Mouse (Mus musculus): ENCODE results near the gene Bpifb6. TPM values are rescaled to one million over a fixed set of nuclear protein-coding genes. Genes with fewer than 3 reads are reported as not detected.

The Bpifb6 gene
- polyA plus RNA-seq, 1 experiment, result not detected

DNA sequence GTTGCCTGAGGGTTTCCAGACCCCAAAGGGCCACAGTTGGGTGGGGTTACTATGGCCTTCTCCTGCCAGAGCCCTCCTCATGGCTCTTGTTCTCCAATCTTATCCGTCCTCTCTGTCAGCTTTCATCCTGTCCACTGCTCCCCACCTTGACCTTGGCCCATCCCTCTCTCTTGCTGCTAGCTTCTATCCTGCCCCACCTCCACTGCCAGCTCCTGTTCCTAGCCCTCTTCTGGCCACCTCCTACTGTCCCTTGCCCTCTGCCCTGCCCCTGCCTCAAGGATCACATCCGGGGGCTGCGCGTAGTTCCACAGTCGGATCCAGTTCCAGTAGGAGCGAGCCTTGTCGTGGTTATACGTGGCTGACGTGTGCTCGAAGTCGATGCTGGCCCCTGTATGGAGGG lies 39.9 kb upstream of the Bpifb6 start:
- Histone ChIP-seq H3K36me3 (ENCODE audit: control insufficient read depth, insufficient read depth) (no peaks in the 10 kb centered on the region), H3ac (ENCODE audit: control insufficient read depth, insufficient read length) (no peak overlapping the region), H3K4me2 (ENCODE audit: low read depth) (no peak overlapping the region), H3K79me2 (ENCODE audit: control insufficient read depth, insufficient read depth) (no peaks in the 10 kb centered on the region), H3K27me3 (ENCODE audit: control insufficient read depth, insufficient read depth, insufficient read length) (no peaks in the 10 kb centered on the region), H3K4me3 (no peak overlapping the region)
- TF ChIP-seq MYOD1 (IDR thresholded peaks at IDR 0.05; ENCODE audit: control insufficient read depth in 1 of 3, insufficient read length in 2 of 3, low read depth in 2 of 3) (no peak), TCF12 (IDR thresholded peaks at IDR 0.05; ENCODE audit: insufficient read depth, poor library complexity, severe bottlenecking) (no peak), POLR2A (IDR thresholded peaks at IDR 0.05; ENCODE audit: insufficient read length, low read depth) (no peak), E2F4 (IDR thresholded peaks at IDR 0.05; ENCODE audit: insufficient read depth) (no peak), TCF3 (IDR thresholded peaks at IDR 0.05; ENCODE audit: insufficient read length, low read depth) (no peak)

DNA sequence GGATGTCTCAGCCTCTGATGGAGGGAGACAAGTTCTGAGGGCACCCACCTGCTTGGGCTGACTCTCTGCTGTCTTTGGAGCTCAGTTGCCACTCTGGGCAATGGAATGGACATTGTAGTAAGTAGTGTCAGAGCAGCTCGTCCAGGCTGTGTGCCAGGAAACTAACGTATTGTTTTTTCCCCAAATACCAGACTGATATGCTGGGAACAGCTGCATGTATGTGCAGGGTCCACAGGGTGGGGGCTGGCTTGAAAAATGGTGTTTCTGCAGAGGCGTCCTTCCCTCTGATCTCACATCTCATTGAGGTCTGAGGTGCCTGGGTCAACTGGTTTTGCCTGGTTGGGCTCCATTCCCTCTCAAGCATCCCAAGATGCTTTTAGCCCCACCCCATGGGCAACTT lies 39.5 kb upstream of the Bpifb6 start:
- Histone ChIP-seq H3K4me3 (no peak overlapping the region), H3K79me2 (ENCODE audit: control insufficient read depth, insufficient read depth) (no peaks in the 10 kb centered on the region), H3K4me2 (ENCODE audit: low read depth) (no peak overlapping the region), H3K27me3 (ENCODE audit: control insufficient read depth, insufficient read depth, insufficient read length) (no peaks in the 10 kb centered on the region), H3ac (ENCODE audit: control insufficient read depth, insufficient read length) (no peak overlapping the region), H3K36me3 (ENCODE audit: control insufficient read depth, insufficient read depth) (no peaks in the 10 kb centered on the region)
- TF ChIP-seq MAX (IDR thresholded peaks at IDR 0.05; ENCODE audit: low read depth), result no peak
- no peak for TF ChIP-seq E2F4 (IDR thresholded peaks at IDR 0.05; ENCODE audit: insufficient read depth)
- no peak for TF ChIP-seq TCF3 (IDR thresholded peaks at IDR 0.05; ENCODE audit: insufficient read length, low read depth)
- no peak for TF ChIP-seq REST (IDR thresholded peaks at IDR 0.05; ENCODE audit: insufficient read depth, insufficient read length)
- no peak for TF ChIP-seq TCF12 (IDR thresholded peaks at IDR 0.05; ENCODE audit: insufficient read depth, poor library complexity, severe bottlenecking)
- TF ChIP-seq POLR2A (IDR thresholded peaks at IDR 0.05; ENCODE audit: insufficient read length, low read depth), result no peak
- TF ChIP-seq MYOG (IDR thresholded peaks at IDR 0.05; ENCODE audit: control insufficient read depth in 1 of 3, insufficient read depth in 1 of 3, insufficient read length in 2 of 3, low read depth in 2 of 3), result no peak
- no peak for TF ChIP-seq SRF (IDR thresholded peaks at IDR 0.05; ENCODE audit: control insufficient read depth, insufficient read length, low read depth)
- TF ChIP-seq MYOD1 (IDR thresholded peaks at IDR 0.05; ENCODE audit: control insufficient read depth in 1 of 3, insufficient read length in 2 of 3, low read depth in 2 of 3), result no peak
- TF ChIP-seq POLR2AphosphoS2 (IDR thresholded peaks at IDR 0.05; ENCODE audit: insufficient read length, low read depth), result no peak
- TF ChIP-seq USF1 (IDR thresholded peaks at IDR 0.05; ENCODE audit: low read depth), result no peak
- TF ChIP-seq CEBPB (IDR thresholded peaks at IDR 0.05; ENCODE audit: insufficient read depth, poor library complexity, severe bottlenecking), result no peak

DNA sequence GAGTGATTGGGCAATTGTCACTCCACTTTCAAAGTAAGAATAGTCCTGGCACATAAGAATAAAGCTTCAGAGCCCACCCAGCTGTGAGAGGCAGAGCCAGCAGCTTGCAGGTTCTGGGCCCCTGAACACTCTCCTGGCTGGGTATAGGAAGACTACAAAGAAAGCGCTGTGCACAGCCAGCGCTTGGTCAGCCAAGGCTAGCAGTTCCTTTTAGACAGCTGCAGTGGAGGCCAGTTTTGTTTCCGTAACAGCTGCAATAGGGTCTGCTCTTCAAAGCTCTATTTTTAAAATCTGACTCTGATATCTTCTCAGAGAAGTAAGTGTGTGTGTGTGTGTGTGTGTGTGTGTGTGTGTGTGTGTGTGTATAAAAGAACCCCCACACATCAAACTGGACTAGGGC lies 38.2 kb upstream of the Bpifb6 start:
- H3K36me3 ChIP-seq (ENCODE audit: control insufficient read depth, insufficient read depth), result no peaks in the 10 kb centered on the region
- no peak overlapping the region for H3ac ChIP-seq (ENCODE audit: control insufficient read depth, insufficient read length)
- no peaks in the 10 kb centered on the region for H3K79me2 ChIP-seq (ENCODE audit: control insufficient read depth, insufficient read depth)
- TF ChIP-seq MYOG (IDR thresholded peaks at IDR 0.05; ENCODE audit: control insufficient read depth in 1 of 3, insufficient read depth in 1 of 3, insufficient read length in 2 of 3, low read depth in 2 of 3) (peak in 1 of 3 experiments; percentile 25), E2F4 (IDR thresholded peaks at IDR 0.05; ENCODE audit: insufficient read depth) (no peak), CEBPB (IDR thresholded peaks at IDR 0.05; ENCODE audit: insufficient read depth, poor library complexity, severe bottlenecking) (no peak), TCF3 (IDR thresholded peaks at IDR 0.05; ENCODE audit: insufficient read length, low read depth) (no peak)
- no peaks in the 10 kb centered on the region for H3K27me3 ChIP-seq (ENCODE audit: control insufficient read depth, insufficient read depth, insufficient read length)
- H3K4me2 ChIP-seq (ENCODE audit: low read depth), result no peak overlapping the region
- no peak overlapping the region for H3K4me3 ChIP-seq

DNA sequence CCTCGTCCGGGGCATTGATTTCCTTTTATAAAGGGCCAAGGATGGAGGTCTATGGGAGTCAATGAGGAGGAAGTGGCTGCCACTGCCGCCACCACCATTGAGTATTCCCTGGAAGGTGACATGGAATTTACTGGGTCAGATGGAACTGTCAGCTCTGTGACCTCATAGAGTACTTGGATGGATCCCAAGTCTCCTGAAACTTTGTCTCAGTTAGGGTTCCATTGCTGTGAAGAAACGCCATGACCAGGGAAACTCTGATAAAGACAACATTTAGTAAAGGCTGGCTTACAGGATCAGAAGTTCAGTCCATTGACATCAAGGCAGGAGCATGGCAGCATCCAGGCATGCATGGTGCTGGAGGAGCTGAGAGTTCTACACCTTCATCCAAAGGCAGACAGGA lies 29.2 kb upstream of the Bpifb6 start, which contains the start of gene Sun5:
TSS of gene Sun5 (minus strand) at position 101 of the 400 bp plus-strand sequence.
- Histone ChIP-seq H3K27me3 (ENCODE audit: control insufficient read depth, insufficient read depth, insufficient read length) (no peaks in the 10 kb centered on the region), H3K4me3 (no peak within 1 kb of the TSS), H3ac (ENCODE audit: control insufficient read depth, insufficient read length) (no peak within 1 kb of the TSS), H3K4me2 (ENCODE audit: low read depth) (no peak within 1 kb of the TSS), H3K36me3 (ENCODE audit: control insufficient read depth, insufficient read depth) (no peaks in the 10 kb centered on the region), H3K79me2 (ENCODE audit: control insufficient read depth, insufficient read depth) (no peaks in the 10 kb centered on the region)
- no peak for TF ChIP-seq E2F4 (IDR thresholded peaks at IDR 0.05; ENCODE audit: insufficient read depth)

DNA sequence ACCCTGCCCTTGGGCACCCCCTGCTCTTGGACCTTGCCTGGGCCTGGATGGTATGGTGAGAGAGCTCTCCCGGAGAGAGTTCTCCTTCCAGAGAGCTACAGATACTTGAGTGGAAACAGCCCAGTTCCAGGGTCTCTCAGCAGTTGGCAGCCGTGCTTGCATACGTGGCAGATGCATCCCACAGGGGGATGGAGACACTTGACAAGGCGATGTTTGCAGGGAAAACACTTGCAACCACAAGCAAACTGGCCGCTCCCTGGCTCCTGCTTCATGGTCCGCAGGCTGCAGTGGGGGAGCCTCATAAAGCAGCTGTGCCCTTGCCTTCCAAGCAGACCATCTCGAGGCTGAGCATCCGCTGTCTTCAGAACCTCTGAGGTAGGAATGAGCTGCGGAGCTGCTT lies 25.4 kb upstream of the Bpifb6 start, which contains the start of gene Bpifb2:
TSS of gene Bpifb2 (plus strand) at position 301 of the 400 bp plus-strand sequence.
- TF ChIP-seq TCF12 (IDR thresholded peaks at IDR 0.05; ENCODE audit: insufficient read depth, poor library complexity, severe bottlenecking), result no peak
- no peak for TF ChIP-seq USF1 (IDR thresholded peaks at IDR 0.05; ENCODE audit: low read depth)
- TF ChIP-seq POLR2A (IDR thresholded peaks at IDR 0.05; ENCODE audit: insufficient read length, low read depth), result no peak
- TF ChIP-seq MYOG (IDR thresholded peaks at IDR 0.05; ENCODE audit: control insufficient read depth in 1 of 3, insufficient read depth in 1 of 3, insufficient read length in 2 of 3, low read depth in 2 of 3), result no peak
- no peak for TF ChIP-seq CEBPB (IDR thresholded peaks at IDR 0.05; ENCODE audit: insufficient read depth, poor library complexity, severe bottlenecking)
- TF ChIP-seq MYOD1 (IDR thresholded peaks at IDR 0.05; ENCODE audit: control insufficient read depth in 1 of 3, insufficient read length in 2 of 3, low read depth in 2 of 3), result no peak
- H3K36me3 ChIP-seq (ENCODE audit: control insufficient read depth, insufficient read depth), result no peaks in the 10 kb centered on the region
- no peak within 1 kb of the TSS for H3K4me2 ChIP-seq (ENCODE audit: low read depth)
- no peaks in the 10 kb centered on the region for H3K27me3 ChIP-seq (ENCODE audit: control insufficient read depth, insufficient read depth, insufficient read length)
- no peak within 1 kb of the TSS for H3ac ChIP-seq (ENCODE audit: control insufficient read depth, insufficient read length)
- no peak within 1 kb of the TSS for H3K4me3 ChIP-seq
- H3K79me2 ChIP-seq (ENCODE audit: control insufficient read depth, insufficient read depth), result no peaks in the 10 kb centered on the region

DNA sequence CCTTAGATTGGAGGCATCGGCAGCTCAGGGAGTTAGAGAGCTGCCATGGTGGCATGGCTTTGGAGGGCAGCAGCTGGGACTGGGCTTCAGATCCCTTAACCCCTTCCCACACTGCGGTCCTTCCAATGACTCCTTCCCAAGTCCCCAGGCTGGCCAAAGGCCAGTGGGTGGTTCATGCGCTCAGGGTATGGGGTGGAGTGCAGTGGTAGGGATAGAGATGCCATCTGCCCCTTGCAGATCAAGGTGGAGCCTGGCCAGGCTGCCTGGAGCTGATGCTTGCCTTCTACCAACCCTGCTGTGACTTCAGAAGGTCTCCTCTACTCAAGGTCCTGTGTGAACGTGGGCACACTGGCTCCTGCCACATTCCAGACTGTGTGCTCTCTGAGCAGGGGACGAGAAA lies 1.1 kb upstream of the Bpifb6 start:
- H3ac ChIP-seq (ENCODE audit: control insufficient read depth, insufficient read length), result no peak overlapping the region
- H3K36me3 ChIP-seq (ENCODE audit: control insufficient read depth, insufficient read depth), result no peaks in the 10 kb centered on the region
- TF ChIP-seq TCF12 (IDR thresholded peaks at IDR 0.05; ENCODE audit: insufficient read depth, poor library complexity, severe bottlenecking) (no peak), MYOG (IDR thresholded peaks at IDR 0.05; ENCODE audit: control insufficient read depth in 1 of 3, insufficient read depth in 1 of 3, insufficient read length in 2 of 3, low read depth in 2 of 3) (no peak), REST (IDR thresholded peaks at IDR 0.05; ENCODE audit: insufficient read depth, insufficient read length) (no peak), POLR2AphosphoS2 (IDR thresholded peaks at IDR 0.05; ENCODE audit: insufficient read length, low read depth) (no peak), POLR2A (IDR thresholded peaks at IDR 0.05; ENCODE audit: insufficient read length, low read depth) (no peak), SRF (IDR thresholded peaks at IDR 0.05; ENCODE audit: control insufficient read depth, insufficient read length, low read depth) (no peak), MYOD1 (IDR thresholded peaks at IDR 0.05; ENCODE audit: control insufficient read depth in 1 of 3, insufficient read length in 2 of 3, low read depth in 2 of 3) (no peak), TCF3 (IDR thresholded peaks at IDR 0.05; ENCODE audit: insufficient read length, low read depth) (no peak), CEBPB (IDR thresholded peaks at IDR 0.05; ENCODE audit: insufficient read depth, poor library complexity, severe bottlenecking) (no peak), MAX (IDR thresholded peaks at IDR 0.05; ENCODE audit: low read depth) (no peak), E2F4 (IDR thresholded peaks at IDR 0.05; ENCODE audit: insufficient read depth) (no peak), USF1 (IDR thresholded peaks at IDR 0.05; ENCODE audit: low read depth) (no peak)

More for the DNA sequence above, 1.1 kb upstream of the Bpifb6 start:
- H3K27me3 ChIP-seq (ENCODE audit: control insufficient read depth, insufficient read depth, insufficient read length), result no peaks in the 10 kb centered on the region
- H3K4me3 ChIP-seq, result no peak overlapping the region
- no peak overlapping the region for H3K4me2 ChIP-seq (ENCODE audit: low read depth)
- H3K79me2 ChIP-seq (ENCODE audit: control insufficient read depth, insufficient read depth), result no peaks in the 10 kb centered on the region
